Mouse (Mus musculus) right cerebral cortex, postnatal 4 days (tissue): ENCODE measurements around the gene Xlr5a.
A peak's percentile ranks its signal among the peaks of the same experiment; 100 is the strongest.
"Not testable (repeated sequence)": the region's sequence is repeated elsewhere in the genome, so short reads cannot be mapped to it uniquely, and the experiment has no call there.

Experiments
- DNase-seq: peaks from one replicate; pipeline ENCODE4 v3.0.0-alpha.2; 2022

Gene Xlr5a

DNA sequence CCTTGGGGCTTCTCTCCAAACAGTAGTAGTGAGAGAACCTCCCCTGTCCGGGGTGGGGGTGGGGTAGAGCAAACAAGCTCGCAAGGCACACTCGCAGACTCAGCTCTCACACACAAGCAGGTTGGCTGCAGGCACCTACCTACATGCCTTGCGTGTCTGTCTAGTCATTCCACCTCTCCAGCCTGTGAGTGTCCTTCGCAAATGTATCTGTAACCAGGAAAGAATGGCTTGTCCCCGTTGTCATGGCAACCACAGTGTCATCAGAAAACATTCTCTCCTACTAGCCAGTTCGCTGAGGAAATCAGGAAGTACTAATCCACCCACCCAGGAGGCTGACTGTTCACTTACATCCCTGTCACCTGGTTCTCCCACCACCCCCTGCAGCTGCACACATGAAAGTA is 149.6 kb downstream of the Xlr5a start:
- DNase-seq = not testable (repeated sequence)

DNA sequence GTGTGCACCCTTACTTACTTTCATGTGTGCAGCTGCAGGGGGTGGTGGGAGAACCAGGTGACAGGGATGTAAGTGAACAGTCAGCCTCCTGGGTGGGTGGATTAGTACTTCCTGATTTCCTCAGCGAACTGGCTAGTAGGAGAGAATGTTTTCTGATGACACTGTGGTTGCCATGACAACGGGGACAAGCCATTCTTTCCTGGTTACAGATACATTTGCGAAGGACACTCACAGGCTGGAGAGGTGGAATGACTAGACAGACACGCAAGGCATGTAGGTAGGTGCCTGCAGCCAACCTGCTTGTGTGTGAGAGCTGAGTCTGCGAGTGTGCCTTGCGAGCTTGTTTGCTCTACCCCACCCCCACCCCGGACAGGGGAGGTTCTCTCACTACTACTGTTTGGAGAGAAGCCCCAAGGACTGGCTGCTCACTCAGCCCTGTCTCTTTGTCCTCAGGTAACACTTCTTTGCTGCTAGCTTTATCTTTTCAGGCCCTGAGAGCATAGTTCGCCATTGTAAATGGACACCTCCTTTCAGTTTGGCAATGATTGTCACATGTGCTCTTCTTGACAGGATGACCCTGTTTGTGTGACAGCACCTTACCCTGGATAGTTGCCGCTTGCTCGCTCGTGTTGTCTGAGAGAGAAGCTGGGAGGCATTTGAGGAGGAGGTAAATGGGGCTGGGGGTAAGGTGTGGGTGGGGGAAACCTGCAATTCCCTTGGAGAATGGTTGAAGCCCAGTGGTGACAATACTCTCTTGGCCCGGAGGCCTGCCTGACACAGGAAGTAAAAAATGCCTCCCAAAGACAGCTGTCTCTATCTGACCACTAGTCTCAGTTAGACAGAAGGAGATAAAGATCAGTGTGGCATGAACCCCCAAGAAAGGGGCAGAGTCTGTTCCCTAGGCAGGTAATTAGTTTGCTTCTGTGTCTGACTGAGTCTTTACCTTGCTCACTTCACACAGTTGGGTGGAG is 169.6 kb downstream of the Xlr5a start:
- DNase-seq = not testable (repeated sequence)

DNA sequence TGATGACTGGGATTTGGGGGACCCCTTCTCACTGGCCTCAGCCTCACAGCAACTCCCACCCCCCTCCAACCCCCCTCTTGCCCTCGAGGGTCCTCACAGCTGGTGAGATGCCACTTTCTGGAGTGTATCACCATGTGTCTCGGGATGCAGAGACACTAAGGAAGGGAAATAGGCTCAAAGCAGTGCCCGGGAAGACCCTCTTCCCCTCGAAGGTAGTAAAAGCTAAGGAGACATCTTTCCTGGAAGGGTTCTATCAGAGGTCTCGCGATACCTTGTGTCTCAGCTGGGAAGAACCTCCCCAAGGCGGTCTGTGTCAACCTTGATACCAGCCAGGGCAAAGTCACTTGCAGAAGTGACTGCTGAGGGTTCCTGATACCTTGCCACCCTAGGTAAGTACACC is 176.0 kb downstream of the Xlr5a start, which contains the start of gene Gm14685:
Gm14685 (plus strand) TSS at position 301 of the 400 bp plus-strand sequence.
- not testable (repeated sequence) for DNase-seq

DNA sequence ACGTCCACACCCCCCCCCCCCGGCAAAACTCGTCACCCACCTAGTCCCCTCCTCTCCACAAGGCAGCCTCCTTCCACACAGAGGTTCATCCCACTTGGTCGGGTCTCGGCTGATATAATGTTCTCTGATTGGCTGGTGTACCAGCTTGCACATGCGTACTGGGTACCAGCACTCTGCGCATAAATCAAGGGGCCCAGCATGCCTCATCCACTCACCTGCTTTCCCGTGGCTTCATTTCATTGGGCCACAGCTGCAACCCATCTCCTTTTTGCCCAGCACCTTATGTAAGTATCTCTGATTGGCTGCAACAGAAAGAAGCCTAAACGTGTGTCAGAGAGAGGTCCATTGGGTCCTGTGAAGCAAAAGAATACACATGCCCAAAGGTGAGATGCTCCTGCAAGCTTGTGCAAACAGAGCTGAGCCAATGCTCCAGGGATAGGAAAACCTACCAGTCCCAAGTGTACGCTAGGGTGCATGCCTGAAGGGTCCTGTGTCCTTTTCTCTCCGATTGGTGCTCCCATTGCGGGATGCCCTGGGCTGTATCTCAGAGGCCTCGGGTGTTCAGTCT is 195.8 kb downstream of the Xlr5a start, which contains the start of gene Xlr3a:
Xlr3a (minus strand) TSS at position 155 of the 568 bp plus-strand sequence.
- not testable (repeated sequence) for DNase-seq

DNA sequence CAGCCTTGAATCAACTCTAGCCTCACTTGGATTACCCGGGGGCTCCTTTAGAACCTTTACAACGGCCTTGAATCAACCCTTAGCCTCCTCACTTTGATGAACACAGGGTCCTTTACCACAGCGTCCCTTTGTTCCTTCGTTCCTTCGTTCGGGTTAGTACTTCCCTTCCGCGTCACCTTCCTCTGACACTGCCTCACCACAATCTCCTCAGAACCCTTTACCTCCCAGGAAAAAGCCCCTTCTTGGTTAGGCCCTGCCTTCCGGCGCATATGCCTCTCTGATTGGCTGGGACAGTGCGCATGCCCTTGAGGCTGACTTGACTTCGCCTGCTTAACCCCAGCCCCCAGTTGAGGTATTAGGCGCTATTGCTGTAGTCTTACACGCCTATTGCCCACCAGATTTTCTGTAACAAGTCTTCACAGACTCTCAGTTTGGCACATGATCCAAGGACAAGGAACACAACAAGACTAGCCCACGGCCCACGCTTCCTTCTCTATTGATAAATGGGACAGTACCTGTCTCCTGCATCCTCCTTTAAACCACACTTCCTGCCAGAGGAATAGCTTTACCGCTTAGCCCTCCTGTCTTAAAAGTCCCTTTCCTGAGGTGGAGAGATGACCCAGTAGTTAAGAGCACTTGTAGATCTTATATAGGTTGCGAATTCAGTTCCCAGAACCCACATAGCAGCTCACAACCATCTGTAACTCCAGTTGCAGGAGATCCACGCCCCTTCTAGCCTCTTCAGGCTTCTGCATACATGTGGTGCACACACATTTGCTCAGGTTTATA is 210.3 kb downstream of the Xlr5a start, which contains the start of gene Xlr4a:
Xlr4a (minus strand) TSS at position 212 of the 789 bp plus-strand sequence.
- not testable (repeated sequence) for DNase-seq

DNA sequence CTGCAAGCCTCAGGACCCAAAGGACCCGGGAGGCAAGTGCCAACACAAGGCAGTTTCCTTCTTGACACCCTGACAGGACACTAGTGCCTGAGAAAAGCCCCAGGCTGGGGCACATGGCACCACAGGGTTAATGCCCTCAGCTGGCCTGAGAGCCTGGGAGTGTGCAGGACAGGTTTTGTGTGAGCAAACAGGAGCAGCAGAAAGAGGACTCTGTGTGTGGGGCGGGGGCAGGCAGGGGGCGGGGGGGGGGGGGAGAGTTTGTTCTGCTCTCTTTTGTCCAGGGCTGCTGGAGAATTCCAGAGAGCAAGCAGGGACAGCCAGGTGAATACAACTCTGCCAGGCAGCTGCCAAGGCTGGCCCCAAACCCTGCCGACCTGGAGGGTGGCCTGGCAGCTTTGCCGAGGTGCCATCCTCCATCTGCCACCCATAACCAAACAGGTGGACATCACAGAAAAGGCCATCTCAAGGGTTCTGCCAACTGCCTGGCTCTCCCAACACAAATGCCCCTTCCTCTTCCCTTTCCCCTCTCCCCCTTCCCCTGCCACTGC is 225.9 kb downstream of the Xlr5a start:
- not testable (repeated sequence) for DNase-seq

DNA sequence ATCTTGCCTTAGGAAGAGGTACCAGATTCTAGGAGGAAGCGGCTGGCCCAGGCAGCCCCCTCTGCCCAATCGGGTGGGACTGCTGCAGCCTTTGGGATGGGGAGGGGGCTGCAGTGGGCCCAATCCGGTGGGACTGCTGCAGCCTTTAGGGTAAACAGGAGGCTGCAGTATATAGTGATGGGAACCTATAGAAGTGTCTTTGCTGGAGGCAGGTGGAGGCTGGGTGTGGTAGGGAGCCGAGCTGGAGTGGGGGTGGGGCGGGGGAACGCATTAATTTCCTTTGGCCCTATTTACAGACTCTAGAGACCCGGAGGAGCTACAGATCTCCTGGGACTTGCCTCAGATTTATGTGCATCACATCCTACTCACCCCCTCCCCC is 228.4 kb downstream of the Xlr5a start, which contains the start of gene Pnma3:
Pnma3 (plus strand) TSS at position 373 of the 379 bp plus-strand sequence.
- peak; percentile 15 for DNase-seq

DNA sequence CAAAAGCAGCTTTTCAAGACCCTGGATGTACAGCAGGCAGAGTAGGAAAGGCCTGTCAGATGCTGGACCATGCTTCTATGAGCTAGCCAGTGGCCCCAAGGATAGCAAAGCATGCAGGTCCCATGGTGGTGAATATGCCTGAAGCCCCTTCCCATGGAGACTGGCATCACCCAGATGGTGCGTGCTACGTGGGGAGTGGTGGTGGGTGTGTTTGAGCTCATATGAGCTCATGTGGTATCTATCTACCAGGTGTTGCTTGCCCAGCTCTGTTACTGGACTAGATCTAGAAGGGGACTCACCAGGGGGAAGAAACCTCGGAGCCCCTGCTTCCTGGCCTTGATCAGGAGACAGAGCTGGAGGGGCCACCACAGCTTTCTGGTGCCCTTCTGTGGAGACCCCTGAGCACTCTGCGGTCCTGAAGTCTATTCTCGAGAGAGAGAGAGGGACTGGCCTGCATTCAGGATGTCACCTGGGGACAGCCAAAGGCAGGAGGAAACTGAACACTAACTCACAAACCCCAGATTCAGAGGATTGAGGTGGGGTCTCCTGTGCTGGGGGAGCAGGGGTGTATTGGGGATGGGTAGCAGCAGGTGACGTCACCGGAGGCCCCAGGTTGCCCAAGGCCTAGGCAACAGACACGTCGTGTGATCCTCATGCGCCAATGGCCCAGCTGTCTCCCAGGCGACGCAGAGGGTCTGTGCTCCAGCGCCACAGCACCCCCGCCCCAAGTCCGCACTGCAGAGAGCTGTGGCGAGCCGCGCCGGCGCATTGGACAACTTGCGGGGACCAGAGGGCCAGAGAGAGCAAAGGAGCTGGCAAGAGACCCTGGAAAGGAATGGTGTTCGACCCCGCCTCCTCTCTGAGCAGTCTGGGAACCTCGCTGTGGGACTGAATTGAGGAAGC is 229.0 kb downstream of the Xlr5a start:
- peak; percentile 49 for DNase-seq

DNA sequence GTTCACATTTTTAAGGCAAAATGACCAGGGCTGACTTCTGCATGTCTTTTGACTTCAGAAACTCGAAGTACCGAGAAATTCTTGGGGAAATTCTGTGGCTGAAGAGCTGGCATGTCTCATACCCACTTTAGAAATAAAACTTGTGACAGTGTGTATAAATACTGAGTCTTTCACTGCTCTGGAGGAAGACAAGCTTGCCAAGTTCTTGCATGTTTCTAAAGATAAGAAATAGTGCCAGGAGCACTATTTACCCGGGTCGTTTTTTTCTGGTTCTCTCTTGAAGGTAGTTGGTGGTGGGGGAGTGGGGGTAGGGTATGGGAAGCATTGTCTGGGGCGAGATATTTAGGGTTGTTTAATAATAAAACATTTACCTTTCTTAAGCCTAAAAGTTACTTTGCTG is 230.5 kb downstream of the Xlr5a start:
- DNase-seq = no peak

DNA sequence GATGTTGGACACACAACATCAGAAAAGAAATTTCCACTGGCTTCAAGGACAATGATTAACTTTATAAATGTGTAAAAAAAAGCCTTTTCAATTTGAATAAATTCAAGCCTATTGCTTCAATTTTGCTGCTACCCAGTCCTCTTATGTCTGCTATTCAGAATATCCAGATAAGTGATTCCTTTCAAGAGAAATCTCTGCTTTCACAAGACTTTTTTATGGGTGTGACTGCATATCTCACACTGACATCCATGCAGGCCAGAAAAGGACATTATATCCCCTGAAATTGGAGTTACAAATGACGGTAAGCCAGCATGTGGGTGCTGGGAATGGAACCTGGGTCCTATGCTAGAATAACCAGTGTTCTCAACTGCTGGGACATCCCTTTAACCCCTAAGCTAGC is 231.2 kb downstream of the Xlr5a start:
- DNase-seq = no peak
